Mouse (Mus musculus): ENCODE measurements at regions not wholly inside any gene's neighbourhood (a gene's known extent, or its start where the extent isn't known, plus 50 kb on each side); places are given as distances from the start of the nearest gene placed in this dataset.

DNA sequence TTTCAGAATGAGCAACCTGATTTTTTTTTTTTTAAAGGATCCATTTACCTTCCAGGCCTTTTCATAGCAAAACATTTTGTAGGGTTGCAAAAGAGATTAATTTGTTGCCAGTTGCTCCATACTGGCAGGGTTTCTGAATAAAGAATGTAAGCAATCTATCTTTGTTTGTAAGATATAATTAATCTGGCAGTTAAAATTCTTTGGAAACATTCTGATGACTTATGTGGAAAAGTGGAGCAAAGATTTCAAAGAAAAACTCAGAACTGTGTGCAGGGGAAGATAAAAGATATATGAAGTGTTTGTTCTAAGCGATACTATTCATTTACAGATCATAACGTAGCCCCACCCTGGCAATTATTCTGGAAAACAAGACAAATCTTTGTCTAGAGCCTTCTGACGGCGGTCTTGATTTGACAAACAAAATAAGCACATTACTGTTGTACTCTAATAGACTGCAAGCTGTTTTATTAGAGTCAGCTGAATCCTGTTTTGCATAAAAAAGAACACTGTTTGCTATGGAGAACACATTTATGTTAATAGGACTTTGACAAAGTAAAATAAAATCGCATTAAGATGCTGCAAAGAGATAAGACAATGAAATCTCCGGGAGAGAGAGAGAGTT is 77.0 kb upstream of the Arid5b start:
- Histone ChIP-seq H3K4me3 (replicated peaks; ENCODE audit: low read length) (no peak overlapping the region), H3K4me2 (replicated peaks; ENCODE audit: low read depth, low read length, severe bottlenecking) (0 out of 2 replicates have a peak overlapping the region, but pooled peaks have one; percentile 18), H3K27me3 (ENCODE audit: control insufficient read depth, insufficient read depth, low read length) (no peaks in the 10 kb centered on the region), H3K9me3 (ENCODE audit: control insufficient read depth, low read length) (no peaks in the 10 kb centered on the region), H3K4me1 (ENCODE audit: control insufficient read depth, insufficient read depth, low read length) (peaks cover 29% of the 10 kb centered on the region), H3K27ac (replicated peaks; ENCODE audit: low read depth, low read length) (peak overlapping the region; percentile 10), H3K9ac (ENCODE audit: low read depth, low read length, severe bottlenecking) (no peak overlapping the region), H3K36me3 (ENCODE audit: control insufficient read depth, insufficient read depth, low read length) (no peaks in the 10 kb centered on the region)
- 13% methylated on average over 6 of the region's 6 CpGs for WGBS
- ATAC-seq (ENCODE audit: low FRiP score, low read depth): no peak
- no peak for TF ChIP-seq POLR2A (IDR thresholded peaks at IDR 0.05; ENCODE audit: borderline replicate concordance, extremely low read depth, insufficient read depth, insufficient read length)
- DNase-seq (ENCODE audit: low spot score): no peak

DNA sequence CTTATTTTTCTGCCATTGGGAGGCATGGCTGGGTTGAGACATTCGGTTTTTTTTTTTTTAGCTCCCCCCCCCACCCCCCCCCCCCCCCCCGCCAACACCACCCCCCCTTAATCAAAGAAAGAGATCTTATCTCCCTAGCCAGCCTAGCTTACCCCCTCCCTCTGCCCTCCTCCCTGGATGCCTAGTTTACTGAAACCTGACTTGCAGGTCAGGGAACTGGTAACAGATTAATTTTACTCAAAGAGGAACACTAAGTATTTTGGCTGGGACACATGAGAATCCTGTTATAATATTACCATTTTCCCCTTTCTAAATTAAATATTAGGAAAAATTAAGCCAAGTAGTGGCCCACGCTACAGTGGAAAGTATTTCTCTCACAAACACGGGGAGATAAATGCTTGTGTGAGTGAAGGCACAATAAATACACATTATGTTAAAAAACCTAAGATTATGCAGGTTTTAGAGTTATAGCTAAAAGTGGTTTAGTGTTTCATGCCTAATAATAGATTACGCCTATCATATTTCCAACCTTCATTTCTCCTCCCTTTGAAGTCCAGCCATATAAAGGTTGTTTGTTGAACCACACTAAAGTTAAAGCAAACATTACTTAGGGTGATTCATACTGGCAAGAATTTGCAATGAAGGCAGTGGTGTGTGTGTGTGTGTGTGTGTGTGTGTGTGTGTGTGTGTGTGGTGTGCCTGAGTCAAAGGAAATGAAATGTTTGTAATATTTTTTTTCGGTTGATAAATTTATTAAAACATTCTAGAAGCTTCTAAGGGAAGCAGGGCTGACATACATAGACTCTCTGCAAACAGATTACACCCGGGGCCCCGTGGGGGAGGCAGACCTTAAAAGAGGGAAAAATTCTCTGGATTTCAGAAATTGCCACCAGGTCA is 76.0 kb upstream of the Arid5b start:
- Histone ChIP-seq H3K27ac (replicated peaks; ENCODE audit: low read depth, low read length) (no peak overlapping the region), H3K36me3 (ENCODE audit: control insufficient read depth, insufficient read depth, low read length) (no peaks in the 10 kb centered on the region), H3K4me2 (replicated peaks; ENCODE audit: low read depth, low read length, severe bottlenecking) (peak overlapping the region; percentile 39), H3K4me3 (replicated peaks; ENCODE audit: low read length) (no peak overlapping the region), H3K9ac (ENCODE audit: low read depth, low read length, severe bottlenecking) (no peak overlapping the region), H3K27me3 (ENCODE audit: control insufficient read depth, insufficient read depth, low read length) (no peaks in the 10 kb centered on the region), H3K9me3 (ENCODE audit: control insufficient read depth, low read length) (no peaks in the 10 kb centered on the region), H3K4me1 (ENCODE audit: control insufficient read depth, insufficient read depth, low read length) (peaks cover 29% of the 10 kb centered on the region)
- DNase-seq (ENCODE audit: low spot score) (peak; percentile 49), ATAC-seq (ENCODE audit: low FRiP score, low read depth) (no peak)
- 11% methylated on average over 8 of the region's 8 CpGs for WGBS
- no peak for TF ChIP-seq POLR2A (IDR thresholded peaks at IDR 0.05; ENCODE audit: borderline replicate concordance, extremely low read depth, insufficient read depth, insufficient read length)

DNA sequence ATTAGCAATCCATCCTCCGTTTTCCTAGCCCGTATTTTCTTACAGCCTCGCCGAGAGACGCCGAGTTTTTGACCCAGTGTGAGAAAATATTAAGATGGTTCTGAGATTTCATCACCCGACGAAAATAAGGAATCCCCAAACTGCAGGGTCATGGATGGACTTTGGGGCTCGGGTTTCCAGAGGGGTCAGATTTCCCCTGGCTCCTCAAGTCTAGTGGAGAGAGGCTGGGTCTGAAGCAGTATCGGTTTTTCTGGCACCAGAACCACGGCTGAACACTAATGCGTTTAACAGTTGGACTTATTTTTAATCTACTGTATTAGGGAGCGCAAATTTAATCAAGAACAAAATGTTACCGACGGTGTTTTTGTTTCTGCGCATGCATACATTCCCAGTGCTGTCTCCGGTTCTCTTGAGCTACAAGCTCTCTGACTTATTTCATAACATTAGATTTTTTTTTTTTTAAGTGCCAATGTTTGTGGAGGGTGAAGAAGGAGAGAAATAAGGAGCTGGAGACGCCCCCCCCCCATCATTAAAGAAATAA is 75.2 kb upstream of the Arid5b start:
- 32% methylated on average over 18 of the region's 18 CpGs for WGBS
- peak; percentile 66 for ATAC-seq (ENCODE audit: low FRiP score, low read depth)

GRCm38 (mm10) chr10:68351841-68352555 is 73.5 kb upstream of the Arid5b start:
- no peak overlapping the region for H3K4me3 ChIP-seq (replicated peaks; ENCODE audit: low read length)
- ATAC-seq (ENCODE audit: low FRiP score, low read depth) (no peak), DNase-seq (ENCODE audit: low spot score) (no peak)
- H3K27me3 ChIP-seq (ENCODE audit: control insufficient read depth, insufficient read depth, low read length): no peaks in the 10 kb centered on the region
- no peaks in the 10 kb centered on the region for H3K9me3 ChIP-seq (ENCODE audit: control insufficient read depth, low read length)
- no peak overlapping the region for H3K4me2 ChIP-seq (replicated peaks; ENCODE audit: low read depth, low read length, severe bottlenecking)
- TF ChIP-seq POLR2A (IDR thresholded peaks at IDR 0.05; ENCODE audit: borderline replicate concordance, extremely low read depth, insufficient read depth, insufficient read length): no peak
- no peak overlapping the region for H3K27ac ChIP-seq (replicated peaks; ENCODE audit: low read depth, low read length)
- WGBS: 41% methylated on average over 8 of the region's 8 CpGs
- peaks cover 23% of the 10 kb centered on the region for H3K4me1 ChIP-seq (ENCODE audit: control insufficient read depth, insufficient read depth, low read length)
- H3K9ac ChIP-seq (ENCODE audit: low read depth, low read length, severe bottlenecking): no peak overlapping the region
- no peaks in the 10 kb centered on the region for H3K36me3 ChIP-seq (ENCODE audit: control insufficient read depth, insufficient read depth, low read length)

More for the DNA sequence above, 75.2 kb upstream of the Arid5b start:
- DNase-seq (ENCODE audit: low spot score): peak; percentile 39
- Histone ChIP-seq H3K27ac (replicated peaks; ENCODE audit: low read depth, low read length) (0 out of 2 replicates have a peak overlapping the region, but pooled peaks have one; percentile 33), H3K4me3 (replicated peaks; ENCODE audit: low read length) (peak overlapping the region; percentile 10; the same call in 1 of the 2 replicates), H3K27me3 (ENCODE audit: control insufficient read depth, insufficient read depth, low read length) (no peaks in the 10 kb centered on the region), H3K9me3 (ENCODE audit: control insufficient read depth, low read length) (no peaks in the 10 kb centered on the region), H3K4me2 (replicated peaks; ENCODE audit: low read depth, low read length, severe bottlenecking) (peak overlapping the region; percentile 39), H3K9ac (ENCODE audit: low read depth, low read length, severe bottlenecking) (peak overlapping the region; percentile 28; the same call in 1 of the 2 replicates), H3K4me1 (ENCODE audit: control insufficient read depth, insufficient read depth, low read length) (peaks cover 29% of the 10 kb centered on the region), H3K36me3 (ENCODE audit: control insufficient read depth, insufficient read depth, low read length) (no peaks in the 10 kb centered on the region)
- TF ChIP-seq POLR2A (IDR thresholded peaks at IDR 0.05; ENCODE audit: borderline replicate concordance, extremely low read depth, insufficient read depth, insufficient read length): no peak

- ATAC-seq (ENCODE audit: low FRiP score, low read depth) (no peak), DNase-seq (ENCODE audit: low spot score) (no peak)
- Histone ChIP-seq H3K36me3 (ENCODE audit: control insufficient read depth, insufficient read depth, low read length) (no peaks in the 10 kb centered on the region), H3K9ac (ENCODE audit: low read depth, low read length, severe bottlenecking) (no peak overlapping the region), H3K27ac (replicated peaks; ENCODE audit: low read depth, low read length) (no peak overlapping the region), H3K9me3 (ENCODE audit: control insufficient read depth, low read length) (no peaks in the 10 kb centered on the region), H3K4me1 (ENCODE audit: control insufficient read depth, insufficient read depth, low read length) (peaks cover 18% of the 10 kb centered on the region), H3K4me3 (replicated peaks; ENCODE audit: low read length) (no peak overlapping the region), H3K27me3 (ENCODE audit: control insufficient read depth, insufficient read depth, low read length) (no peaks in the 10 kb centered on the region), H3K4me2 (replicated peaks; ENCODE audit: low read depth, low read length, severe bottlenecking) (no peak overlapping the region)
- TF ChIP-seq POLR2A (IDR thresholded peaks at IDR 0.05; ENCODE audit: borderline replicate concordance, extremely low read depth, insufficient read depth, insufficient read length): no peak
- 37% methylated on average over 5 of the region's 5 CpGs for WGBS
Measured at GRCm38 (mm10) chr10:68351441-68351840, 72.9 kb upstream of the Arid5b start.

Data from limb, embryonic 14.5 days (tissue).